Mouse (Mus musculus): ENCODE measurements at regions not wholly inside any gene's neighbourhood (a gene's known extent, or its start where the extent isn't known, plus 50 kb on each side); places are given as distances from the start of the nearest gene placed in this dataset.

- no peaks in the 10 kb centered on the region for H3K9me3 ChIP-seq (replicated peaks; ENCODE audit: control insufficient read depth, low read length)
- H3K36me3 ChIP-seq (ENCODE audit: control insufficient read depth, insufficient read depth, low read length): no peaks in the 10 kb centered on the region
- 86% methylated on average over 2 of the region's 2 CpGs for WGBS
- no peaks in the 10 kb centered on the region for H3K4me1 ChIP-seq (ENCODE audit: control insufficient read depth, insufficient read depth, low read length)
- H3K4me3 ChIP-seq (ENCODE audit: low read depth, low read length): no peak overlapping the region
- H3K9ac ChIP-seq (ENCODE audit: low read length): no peak overlapping the region
- DNase-seq (ENCODE audit: low spot score) (no peak), ATAC-seq (no peak)
- H3K27me3 ChIP-seq (replicated peaks; ENCODE audit: control insufficient read depth, insufficient read depth, low read length): no peaks in the 10 kb centered on the region
- no peak overlapping the region for H3K4me2 ChIP-seq (ENCODE audit: low read length)
- no peak overlapping the region for H3K27ac ChIP-seq (ENCODE audit: low read depth, low read length)
These were observed 305.5 kb downstream of the Gm826 start for GRCm38 (mm10) chr2:160028459-160028858.

DNA sequence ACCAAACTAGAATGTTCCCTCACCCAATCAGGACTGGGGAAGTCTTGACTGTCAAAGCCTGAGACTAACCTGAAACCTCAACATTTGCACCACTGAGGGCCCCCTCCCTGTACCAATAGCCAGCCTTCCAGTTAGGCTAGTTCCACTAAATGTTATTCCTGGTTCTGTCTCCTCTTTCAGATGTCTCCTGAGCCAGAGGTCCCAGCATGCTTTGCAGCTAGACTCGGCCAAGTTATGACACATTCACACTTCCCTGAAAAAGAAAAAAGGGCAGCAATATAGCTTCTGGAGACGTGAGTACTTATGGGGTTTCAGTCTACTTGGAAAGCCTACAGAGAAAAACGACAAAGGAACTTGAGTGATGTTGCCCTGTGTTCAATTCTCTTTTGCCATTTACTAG lies 308.1 kb downstream of the Gm826 start:
- no peak overlapping the region for H3K27ac ChIP-seq (ENCODE audit: low read depth, low read length)
- no peak overlapping the region for H3K4me2 ChIP-seq (ENCODE audit: low read length)
- no peaks in the 10 kb centered on the region for H3K27me3 ChIP-seq (replicated peaks; ENCODE audit: control insufficient read depth, insufficient read depth, low read length)
- H3K9me3 ChIP-seq (replicated peaks; ENCODE audit: control insufficient read depth, low read length): no peaks in the 10 kb centered on the region
- no peak for ATAC-seq
- no peak for DNase-seq (ENCODE audit: low spot score)
- no peaks in the 10 kb centered on the region for H3K36me3 ChIP-seq (ENCODE audit: control insufficient read depth, insufficient read depth, low read length)
- H3K4me3 ChIP-seq (ENCODE audit: low read depth, low read length): no peak overlapping the region
- no peak overlapping the region for H3K9ac ChIP-seq (ENCODE audit: low read length)
- WGBS: 75% methylated on average over 3 of the region's 3 CpGs
- H3K4me1 ChIP-seq (ENCODE audit: control insufficient read depth, insufficient read depth, low read length): no peaks in the 10 kb centered on the region

DNA sequence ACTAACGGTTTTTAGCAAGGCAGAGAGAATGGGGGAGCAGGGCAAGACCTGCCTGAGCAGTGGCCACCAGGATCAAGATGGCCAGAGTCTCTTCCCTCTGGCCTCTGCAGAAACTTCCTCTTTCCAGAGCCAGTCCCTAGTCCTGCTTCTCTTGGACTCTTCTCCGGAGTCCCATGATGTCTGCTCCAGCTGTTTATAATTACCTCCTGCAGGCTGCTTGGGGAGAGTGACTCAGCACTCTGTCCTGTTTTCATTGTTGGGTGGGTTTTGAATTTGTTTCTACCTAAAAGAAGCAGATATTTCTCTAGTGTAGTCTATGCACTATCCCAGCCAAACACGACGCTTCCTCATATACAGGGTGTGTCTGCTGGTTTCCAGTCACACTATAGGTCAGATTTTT lies 312.4 kb downstream of the Gm826 start:
- Histone ChIP-seq H3K36me3 (ENCODE audit: control insufficient read depth, insufficient read depth, low read length) (no peaks in the 10 kb centered on the region), H3K4me2 (ENCODE audit: low read length) (no peak overlapping the region), H3K9me3 (replicated peaks; ENCODE audit: control insufficient read depth, low read length) (no peaks in the 10 kb centered on the region), H3K4me3 (ENCODE audit: low read depth, low read length) (no peak overlapping the region), H3K27ac (ENCODE audit: low read depth, low read length) (no peak overlapping the region), H3K27me3 (replicated peaks; ENCODE audit: control insufficient read depth, insufficient read depth, low read length) (no peaks in the 10 kb centered on the region), H3K9ac (ENCODE audit: low read length) (no peak overlapping the region), H3K4me1 (ENCODE audit: control insufficient read depth, insufficient read depth, low read length) (no peaks in the 10 kb centered on the region)
- DNase-seq (ENCODE audit: low spot score) (no peak), ATAC-seq (no peak)
- 61% methylated on average over 4 of the region's 4 CpGs for WGBS

- Histone ChIP-seq H3K27me3 (replicated peaks; ENCODE audit: control insufficient read depth, insufficient read depth, low read length) (no peaks in the 10 kb centered on the region), H3K27ac (ENCODE audit: low read depth, low read length) (no peak overlapping the region), H3K9me3 (replicated peaks; ENCODE audit: control insufficient read depth, low read length) (no peaks in the 10 kb centered on the region), H3K4me2 (ENCODE audit: low read length) (no peak overlapping the region), H3K36me3 (ENCODE audit: control insufficient read depth, insufficient read depth, low read length) (no peaks in the 10 kb centered on the region), H3K9ac (ENCODE audit: low read length) (no peak overlapping the region), H3K4me3 (ENCODE audit: low read depth, low read length) (no peak overlapping the region), H3K4me1 (ENCODE audit: control insufficient read depth, insufficient read depth, low read length) (no peaks in the 10 kb centered on the region)
- DNase-seq (ENCODE audit: low spot score) (no peak), ATAC-seq (no peak)
- 89% methylated on average over 2 of the region's 2 CpGs for WGBS
These were observed 313.1 kb downstream of the Gm826 start for GRCm38 (mm10) chr2:160020876-160021275.

DNA sequence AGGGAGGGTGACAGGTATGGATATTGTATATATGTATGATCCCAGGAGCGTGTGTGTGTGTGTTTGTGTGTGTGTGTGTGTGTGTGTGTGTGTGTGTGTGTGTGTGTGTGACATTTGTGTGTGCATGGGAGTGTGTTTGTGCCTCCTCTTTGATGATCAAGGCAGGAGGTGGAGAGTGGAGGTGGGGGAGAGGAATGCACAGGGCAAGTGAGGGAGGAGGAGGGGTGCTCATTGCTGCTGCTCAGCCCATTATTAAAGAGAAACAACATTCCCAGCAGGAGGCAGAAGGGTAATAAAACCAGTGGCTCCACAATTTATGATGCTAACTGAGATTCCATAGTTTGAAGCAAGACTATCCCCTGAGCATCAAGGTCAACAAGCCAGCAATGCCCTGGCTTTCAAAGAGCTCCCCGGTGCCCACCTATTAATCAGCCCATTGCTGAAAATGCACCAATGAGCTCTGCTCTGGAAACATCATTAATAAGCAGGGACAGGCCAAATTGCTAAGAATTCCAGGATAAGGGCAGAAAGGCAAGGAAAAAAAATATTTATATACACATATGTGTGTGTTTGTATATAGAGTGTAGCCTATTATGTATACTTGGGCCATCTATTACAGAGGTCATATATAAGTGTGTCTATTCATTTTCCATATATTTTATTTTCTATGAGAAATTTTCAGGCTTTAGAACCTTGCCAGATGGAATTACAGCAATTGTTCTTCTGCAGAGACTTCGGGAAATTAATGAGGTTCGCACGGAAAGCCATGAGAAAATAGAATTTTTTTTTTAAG lies 316.7 kb downstream of the Gm826 start:
- Histone ChIP-seq H3K4me1 (ENCODE audit: control insufficient read depth, insufficient read depth, low read length) (no peaks in the 10 kb centered on the region), H3K27ac (ENCODE audit: low read depth, low read length) (no peak overlapping the region), H3K9me3 (replicated peaks; ENCODE audit: control insufficient read depth, low read length) (no peaks in the 10 kb centered on the region), H3K4me3 (ENCODE audit: low read depth, low read length) (no peak overlapping the region), H3K27me3 (replicated peaks; ENCODE audit: control insufficient read depth, insufficient read depth, low read length) (no peaks in the 10 kb centered on the region), H3K36me3 (ENCODE audit: control insufficient read depth, insufficient read depth, low read length) (no peaks in the 10 kb centered on the region), H3K9ac (ENCODE audit: low read length) (no peak overlapping the region), H3K4me2 (ENCODE audit: low read length) (no peak overlapping the region)
- 35% methylated on average over 5 of the region's 5 CpGs for WGBS
- DNase-seq (ENCODE audit: low spot score): no peak
- ATAC-seq: no peak

DNA sequence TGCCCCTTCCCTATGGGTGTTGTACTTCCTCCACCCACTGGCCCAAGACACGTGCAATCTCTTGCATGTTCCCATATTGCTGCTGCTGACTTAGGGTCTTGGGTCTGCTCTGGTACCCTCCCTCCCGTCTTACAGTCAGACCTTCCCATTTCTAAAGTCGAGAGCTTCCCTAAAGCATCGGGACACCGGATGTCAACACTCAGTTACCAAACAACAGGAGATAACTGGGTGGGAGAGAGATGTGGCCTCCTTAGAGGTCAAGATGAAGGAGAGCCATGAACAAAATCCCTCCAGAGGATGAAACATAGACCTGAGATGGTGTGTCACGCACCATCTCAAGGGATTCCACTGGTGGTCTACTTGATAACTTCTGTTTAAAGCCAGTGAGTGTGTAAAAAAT lies 322.5 kb downstream of the Gm826 start:
- WGBS: 92% methylated on average over 6 of the region's 6 CpGs
- ATAC-seq (no peak), DNase-seq (ENCODE audit: low spot score) (no peak)
- Histone ChIP-seq H3K4me3 (ENCODE audit: low read depth, low read length) (no peak overlapping the region), H3K9me3 (replicated peaks; ENCODE audit: control insufficient read depth, low read length) (no peaks in the 10 kb centered on the region), H3K27me3 (replicated peaks; ENCODE audit: control insufficient read depth, insufficient read depth, low read length) (no peaks in the 10 kb centered on the region), H3K4me2 (ENCODE audit: low read length) (no peak overlapping the region), H3K9ac (ENCODE audit: low read length) (no peak overlapping the region), H3K4me1 (ENCODE audit: control insufficient read depth, insufficient read depth, low read length) (no peaks in the 10 kb centered on the region), H3K27ac (ENCODE audit: low read depth, low read length) (no peak overlapping the region), H3K36me3 (ENCODE audit: control insufficient read depth, insufficient read depth, low read length) (no peaks in the 10 kb centered on the region)

DNA sequence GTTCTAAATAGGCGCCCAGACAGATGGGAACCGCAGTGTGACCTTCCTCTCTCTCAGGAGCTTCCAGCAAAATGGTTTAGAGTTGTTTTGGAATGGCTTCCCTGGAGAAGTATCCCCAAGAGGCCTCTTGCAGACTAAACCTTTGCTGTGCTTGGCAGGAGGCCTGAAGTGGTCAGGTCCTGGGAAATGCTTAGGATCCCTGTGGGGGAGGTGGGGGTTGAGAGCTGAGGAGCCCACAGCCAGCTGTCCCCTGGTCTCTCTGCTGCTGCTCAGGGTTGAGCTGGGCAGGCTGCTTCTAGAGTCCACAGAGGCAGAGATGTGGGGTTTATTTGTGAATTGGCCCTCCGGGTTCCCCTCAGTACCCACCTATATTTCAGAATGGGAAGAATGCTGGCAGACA lies 331.3 kb downstream of the Gm826 start:
- no peaks in the 10 kb centered on the region for H3K36me3 ChIP-seq (ENCODE audit: control insufficient read depth, insufficient read depth, low read length)
- 65% methylated on average over 3 of the region's 3 CpGs for WGBS
- H3K4me2 ChIP-seq (ENCODE audit: low read length): no peak overlapping the region
- H3K27ac ChIP-seq (ENCODE audit: low read depth, low read length): no peak overlapping the region
- no peak overlapping the region for H3K4me3 ChIP-seq (ENCODE audit: low read depth, low read length)
- DNase-seq (ENCODE audit: low spot score): no peak
- H3K9me3 ChIP-seq (replicated peaks; ENCODE audit: control insufficient read depth, low read length): no peaks in the 10 kb centered on the region
- H3K4me1 ChIP-seq (ENCODE audit: control insufficient read depth, insufficient read depth, low read length): no peaks in the 10 kb centered on the region
- no peak overlapping the region for H3K9ac ChIP-seq (ENCODE audit: low read length)
- no peaks in the 10 kb centered on the region for H3K27me3 ChIP-seq (replicated peaks; ENCODE audit: control insufficient read depth, insufficient read depth, low read length)
- ATAC-seq: no peak

GRCm38 (mm10) chr2:160000449-160000848 lies 333.5 kb downstream of the Gm826 start:
- WGBS: 75% methylated on average over 4 of the region's 4 CpGs
- Histone ChIP-seq H3K9me3 (replicated peaks; ENCODE audit: control insufficient read depth, low read length) (no peaks in the 10 kb centered on the region), H3K4me2 (ENCODE audit: low read length) (no peak overlapping the region), H3K4me1 (ENCODE audit: control insufficient read depth, insufficient read depth, low read length) (no peaks in the 10 kb centered on the region), H3K27me3 (replicated peaks; ENCODE audit: control insufficient read depth, insufficient read depth, low read length) (no peaks in the 10 kb centered on the region), H3K4me3 (ENCODE audit: low read depth, low read length) (no peak overlapping the region), H3K27ac (ENCODE audit: low read depth, low read length) (no peak overlapping the region), H3K36me3 (ENCODE audit: control insufficient read depth, insufficient read depth, low read length) (no peaks in the 10 kb centered on the region), H3K9ac (ENCODE audit: low read length) (no peak overlapping the region)
- DNase-seq (ENCODE audit: low spot score): peak; percentile 33
- ATAC-seq: no peak

DNA sequence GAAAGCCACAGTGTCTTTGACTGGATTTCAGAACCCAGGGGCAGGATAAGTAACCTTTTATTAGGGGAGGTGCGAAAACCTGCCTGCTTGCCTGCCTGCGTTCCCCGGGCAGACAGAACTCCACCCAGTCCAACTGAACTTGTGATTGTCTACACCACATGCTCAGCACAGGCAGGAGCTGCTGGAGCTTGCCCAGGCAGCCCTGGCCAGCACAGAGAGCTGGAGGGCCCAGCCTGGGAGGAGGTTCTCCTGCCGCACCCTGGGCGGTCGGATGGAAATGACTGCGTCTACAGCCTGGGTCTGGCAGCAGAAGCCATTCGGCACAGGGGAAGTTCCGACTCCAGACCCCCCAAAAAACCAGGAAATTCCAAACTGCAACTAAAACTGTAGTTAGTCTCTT lies 336.6 kb downstream of the Gm826 start:
- Histone ChIP-seq H3K4me1 (ENCODE audit: control insufficient read depth, insufficient read depth, low read length) (no peaks in the 10 kb centered on the region), H3K4me3 (ENCODE audit: low read depth, low read length) (no peak overlapping the region), H3K4me2 (ENCODE audit: low read length) (no peak overlapping the region), H3K9ac (ENCODE audit: low read length) (no peak overlapping the region), H3K27ac (ENCODE audit: low read depth, low read length) (no peak overlapping the region), H3K36me3 (ENCODE audit: control insufficient read depth, insufficient read depth, low read length) (no peaks in the 10 kb centered on the region), H3K9me3 (replicated peaks; ENCODE audit: control insufficient read depth, low read length) (no peaks in the 10 kb centered on the region), H3K27me3 (replicated peaks; ENCODE audit: control insufficient read depth, insufficient read depth, low read length) (no peaks in the 10 kb centered on the region)
- DNase-seq (ENCODE audit: low spot score) (no peak), ATAC-seq (no peak)
- WGBS: 93% methylated on average over 9 of the region's 9 CpGs

All from forebrain, embryonic 14.5 days (tissue).